Mouse (Mus musculus): ENCODE measurements around the gene Tescl.

Tescl gene

DNA sequence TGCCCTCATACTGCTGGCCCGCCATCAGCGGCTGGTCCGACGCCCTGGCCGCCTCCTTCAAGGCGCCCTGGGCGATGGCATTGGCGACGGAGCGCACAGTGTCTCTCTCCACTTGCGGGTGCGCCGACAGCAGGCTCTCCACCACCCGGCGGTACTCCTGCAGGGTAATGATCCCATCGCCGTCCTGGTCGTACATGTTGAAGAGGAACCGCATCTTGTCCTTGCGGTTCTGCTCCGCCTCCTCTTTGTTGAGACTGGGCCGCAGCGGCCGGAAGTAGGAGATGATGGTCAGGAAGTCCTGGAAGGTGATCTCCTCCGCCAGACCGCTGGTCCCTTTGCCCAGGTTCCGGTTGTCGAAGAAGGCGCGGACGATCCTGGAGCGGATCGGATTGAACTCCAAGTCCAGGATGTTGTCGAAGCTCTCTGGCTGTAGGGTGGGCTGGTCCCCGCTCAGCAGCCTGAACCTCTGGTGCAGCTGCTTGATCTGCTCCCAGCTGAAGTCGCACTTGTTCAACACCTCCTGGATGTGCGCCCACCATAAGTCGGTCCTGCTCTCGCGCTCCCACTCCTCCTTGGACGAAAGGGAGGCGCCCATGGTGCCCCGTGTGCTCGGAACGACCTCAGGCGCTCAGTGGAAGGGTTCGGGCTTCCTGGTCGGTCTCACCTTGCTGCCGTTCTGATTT lies at the start of gene Tescl:
Tescl (minus strand) TSS at position 633 of the 683 bp plus-strand sequence.
- DNase-seq (ENCODE audit: low read depth): no peak

- DNase-seq (ENCODE audit: low read depth): no peak
Measured at GRCm38 (mm10) chr7:24382730-24383372, 49.1 kb upstream of the Tescl start.

GRCm38 (mm10) chr7:24380370-24380769 lies 46.6 kb upstream of the Tescl start:
- no peak for DNase-seq (ENCODE audit: low read depth)

DNA sequence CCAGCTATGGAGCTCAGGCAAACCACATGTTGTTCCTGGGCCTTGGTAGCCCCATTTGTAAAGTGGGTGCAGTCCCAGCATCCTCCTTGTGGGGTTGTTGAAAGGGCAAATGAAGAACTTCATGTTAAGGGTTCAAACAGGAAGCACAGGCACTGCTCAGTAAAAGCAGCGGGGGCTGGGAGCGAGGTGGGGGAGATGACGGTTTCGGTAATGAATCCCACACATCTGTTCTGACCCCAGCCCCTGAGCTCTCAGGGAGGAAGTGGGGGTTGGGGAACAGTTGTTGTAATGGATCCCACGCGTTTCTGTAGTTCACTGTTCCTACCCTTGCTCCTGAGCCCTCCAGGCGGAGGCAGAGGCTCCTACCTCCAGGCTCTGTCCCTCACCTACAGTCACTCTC lies 46.2 kb upstream of the Tescl start:
- DNase-seq (ENCODE audit: low read depth): no peak

GRCm38 (mm10) chr7:24378049-24378701 lies 44.4 kb upstream of the Tescl start:
- no peak for DNase-seq (ENCODE audit: low read depth)

- peak; percentile 93 for DNase-seq (ENCODE audit: low read depth)
Measured at GRCm38 (mm10) chr7:24377091-24377865, 43.5 kb upstream of the Tescl start.

DNA sequence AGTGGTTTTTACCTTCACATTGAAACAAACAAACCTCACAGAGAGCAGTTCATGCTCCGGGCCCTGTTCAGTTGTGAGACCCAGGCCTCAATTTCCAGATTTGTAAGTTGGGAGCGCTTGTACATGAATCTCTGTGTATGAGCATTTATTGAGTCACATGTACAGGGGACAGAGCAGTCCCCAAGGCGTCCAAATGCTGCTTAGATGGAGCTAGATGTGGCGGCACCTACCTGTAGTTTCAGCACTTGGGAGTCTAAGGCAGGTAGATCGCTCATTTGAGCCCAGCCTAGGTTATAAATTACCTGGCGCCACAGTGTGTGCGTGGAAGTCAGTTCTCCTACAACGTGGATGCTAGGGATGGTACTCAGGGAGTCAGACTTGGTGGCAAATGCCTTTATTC lies 42.7 kb upstream of the Tescl start:
- no peak for DNase-seq (ENCODE audit: low read depth)

- no peak for DNase-seq (ENCODE audit: low read depth)
Measured at GRCm38 (mm10) chr7:24373538-24374379, 40.0 kb upstream of the Tescl start.

DNA sequence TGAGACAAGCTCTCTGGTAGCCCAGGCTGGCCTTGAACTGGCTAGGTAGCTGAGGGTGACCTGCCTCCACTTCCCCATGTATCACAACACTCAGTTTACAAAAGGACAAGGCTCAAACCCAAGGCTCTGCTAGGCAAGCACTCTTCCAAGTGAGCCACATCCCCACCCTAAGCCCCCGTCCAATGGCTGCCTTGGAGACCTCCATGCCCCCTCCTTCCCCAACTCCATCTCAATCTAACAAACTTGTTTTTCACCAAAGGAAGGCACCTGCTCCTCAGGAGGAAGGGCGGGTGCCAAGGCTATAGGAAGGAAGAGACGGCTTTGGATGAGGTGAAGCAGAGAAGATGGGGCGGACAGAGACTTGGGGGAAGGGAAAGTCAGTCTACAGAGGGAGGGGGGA lies 39.0 kb upstream of the Tescl start:
- DNase-seq (ENCODE audit: low read depth): no peak

DNA sequence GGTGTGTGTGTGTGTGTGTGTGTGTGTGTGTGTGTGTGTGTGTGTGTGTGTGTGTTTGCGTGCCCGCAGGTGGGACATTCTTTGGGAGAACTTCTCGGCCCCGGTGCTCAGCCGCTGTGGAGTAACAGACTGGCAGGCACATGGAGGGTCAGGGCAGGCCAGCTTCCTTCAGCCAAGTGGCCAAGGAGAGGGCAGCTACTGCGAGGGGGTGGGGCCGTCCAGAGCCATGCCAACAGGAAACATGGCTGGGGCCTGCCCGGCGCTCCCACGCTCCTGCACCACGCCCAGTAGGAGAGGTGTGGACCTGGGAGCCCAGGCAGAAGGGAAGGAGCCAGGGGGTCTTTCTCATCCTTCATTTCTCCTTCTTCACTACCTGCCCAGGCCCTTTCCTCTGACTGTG lies 38.6 kb upstream of the Tescl start:
- DNase-seq (ENCODE audit: low read depth): no peak

DNA sequence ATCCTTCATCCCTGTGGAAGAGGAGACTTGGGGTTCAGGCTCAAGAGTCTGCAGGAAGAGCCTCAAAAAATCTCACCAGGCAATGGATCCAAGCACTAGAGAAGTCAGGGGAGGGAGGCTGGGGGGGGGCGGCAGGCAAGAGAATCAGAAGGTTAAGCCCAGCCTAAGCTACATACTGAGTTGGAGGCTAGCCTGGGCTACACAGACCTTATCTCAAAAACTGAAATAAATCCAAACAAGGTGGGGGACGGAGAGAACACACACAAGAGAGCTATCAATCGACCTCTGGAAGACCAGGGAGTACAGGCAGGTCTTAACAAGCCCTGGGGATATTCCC lies 38.0 kb upstream of the Tescl start:
- no peak for DNase-seq (ENCODE audit: low read depth)

DNA sequence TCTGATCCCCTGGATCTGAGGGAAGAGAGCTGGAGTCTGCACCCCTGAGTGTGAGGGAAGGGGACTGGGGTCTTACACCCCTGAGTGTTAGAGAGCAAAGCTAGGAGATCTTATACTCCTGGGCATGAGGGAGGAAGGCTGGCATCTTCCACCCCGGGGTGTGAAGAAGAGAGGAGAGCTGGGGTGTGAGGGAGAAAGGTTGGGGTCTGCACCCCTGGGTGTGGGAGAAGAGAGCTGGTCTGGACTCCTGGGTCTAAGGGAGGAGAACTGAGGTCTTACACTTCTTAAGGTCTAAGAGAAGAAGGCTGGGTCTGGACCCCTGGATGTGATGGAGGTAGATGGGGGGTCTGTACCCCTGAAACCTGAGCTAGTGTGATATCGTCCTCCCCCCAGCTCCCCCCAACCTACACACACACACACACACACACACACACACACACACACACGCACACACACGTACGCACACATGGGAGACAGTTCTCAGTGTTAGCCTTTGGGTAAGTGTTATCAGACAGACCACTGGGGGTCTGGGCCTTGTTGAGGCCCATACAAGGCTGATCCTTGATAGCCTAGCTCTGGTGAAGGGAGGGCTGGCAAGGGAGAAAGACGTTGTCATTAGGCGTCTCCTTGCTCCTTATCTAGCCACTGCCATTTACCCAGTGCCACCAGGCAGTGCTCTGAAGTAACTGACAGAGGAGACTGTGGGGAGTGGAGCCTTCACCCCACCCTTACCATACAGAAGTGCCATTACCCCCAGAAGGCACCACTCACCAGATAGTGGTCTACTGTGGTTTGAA lies 37.5 kb upstream of the Tescl start:
- DNase-seq (ENCODE audit: low read depth): peak; percentile 74

DNA sequence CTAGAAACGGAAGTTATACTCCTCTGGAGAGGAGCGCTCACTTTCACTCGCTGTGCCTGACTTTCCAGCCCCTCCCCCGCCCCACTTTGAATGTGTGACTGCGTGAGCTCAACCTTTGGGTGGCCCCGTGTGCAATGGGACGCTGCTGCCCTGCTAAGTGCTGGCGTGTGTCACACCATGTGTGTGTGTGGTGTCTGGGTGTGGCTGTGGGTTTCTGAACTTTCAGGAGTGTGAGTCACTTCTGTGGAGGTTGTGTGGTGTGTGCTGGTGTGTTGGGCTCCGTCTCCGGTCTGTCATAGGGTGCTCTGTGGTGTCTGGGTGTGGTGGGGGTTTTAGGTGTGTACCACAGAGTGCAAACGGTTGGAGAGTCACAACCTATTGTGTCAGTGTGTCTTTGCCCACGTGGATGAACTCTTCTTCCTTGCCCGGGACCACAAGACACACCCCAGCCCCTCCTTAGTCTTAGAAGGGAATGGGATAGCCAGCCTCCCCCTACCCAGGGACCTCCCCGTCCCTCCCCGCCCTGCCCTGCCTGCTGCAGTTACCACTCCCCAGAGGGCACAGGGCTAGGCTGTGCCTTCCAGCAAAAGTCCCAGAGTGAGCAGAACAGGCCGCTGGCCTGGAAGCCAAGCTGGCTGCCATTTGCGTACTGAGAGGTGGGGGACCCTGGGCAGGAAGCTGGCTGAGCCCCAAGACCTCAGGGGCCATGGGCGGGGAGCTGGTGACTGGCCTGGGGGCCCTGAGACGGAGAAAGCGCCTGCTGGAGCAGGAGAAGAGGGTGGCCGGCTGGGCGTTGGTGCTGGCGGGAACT lies 36.2 kb upstream of the Tescl start, which contains the start of gene Kcnn4:
Kcnn4 (plus strand) TSS at position 533 of the 811 bp plus-strand sequence.
- DNase-seq (ENCODE audit: low read depth): no peak

- DNase-seq (ENCODE audit: low read depth): no peak
Measured at GRCm38 (mm10) chr7:24368946-24369345, 35.2 kb upstream of the Tescl start.

DNA sequence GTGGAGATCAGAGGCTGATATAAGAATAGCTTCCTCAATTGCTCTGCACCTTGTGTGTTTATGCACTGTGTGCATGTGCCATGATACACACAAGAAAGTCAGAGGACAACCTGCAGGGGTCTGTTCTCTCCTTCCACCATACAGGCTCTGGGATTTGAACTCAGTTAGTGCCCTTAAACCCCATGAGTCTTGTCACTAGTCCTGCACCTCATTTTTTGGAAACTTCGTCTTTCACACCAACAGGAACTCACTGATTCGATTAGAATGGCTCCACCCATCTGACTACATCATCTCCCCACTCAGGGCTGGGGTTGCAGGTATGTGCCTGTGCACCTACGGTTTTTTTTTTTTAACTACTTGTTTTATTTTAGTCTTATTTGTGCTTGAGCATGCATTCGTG lies 34.5 kb upstream of the Tescl start:
- DNase-seq (ENCODE audit: low read depth): no peak

DNA sequence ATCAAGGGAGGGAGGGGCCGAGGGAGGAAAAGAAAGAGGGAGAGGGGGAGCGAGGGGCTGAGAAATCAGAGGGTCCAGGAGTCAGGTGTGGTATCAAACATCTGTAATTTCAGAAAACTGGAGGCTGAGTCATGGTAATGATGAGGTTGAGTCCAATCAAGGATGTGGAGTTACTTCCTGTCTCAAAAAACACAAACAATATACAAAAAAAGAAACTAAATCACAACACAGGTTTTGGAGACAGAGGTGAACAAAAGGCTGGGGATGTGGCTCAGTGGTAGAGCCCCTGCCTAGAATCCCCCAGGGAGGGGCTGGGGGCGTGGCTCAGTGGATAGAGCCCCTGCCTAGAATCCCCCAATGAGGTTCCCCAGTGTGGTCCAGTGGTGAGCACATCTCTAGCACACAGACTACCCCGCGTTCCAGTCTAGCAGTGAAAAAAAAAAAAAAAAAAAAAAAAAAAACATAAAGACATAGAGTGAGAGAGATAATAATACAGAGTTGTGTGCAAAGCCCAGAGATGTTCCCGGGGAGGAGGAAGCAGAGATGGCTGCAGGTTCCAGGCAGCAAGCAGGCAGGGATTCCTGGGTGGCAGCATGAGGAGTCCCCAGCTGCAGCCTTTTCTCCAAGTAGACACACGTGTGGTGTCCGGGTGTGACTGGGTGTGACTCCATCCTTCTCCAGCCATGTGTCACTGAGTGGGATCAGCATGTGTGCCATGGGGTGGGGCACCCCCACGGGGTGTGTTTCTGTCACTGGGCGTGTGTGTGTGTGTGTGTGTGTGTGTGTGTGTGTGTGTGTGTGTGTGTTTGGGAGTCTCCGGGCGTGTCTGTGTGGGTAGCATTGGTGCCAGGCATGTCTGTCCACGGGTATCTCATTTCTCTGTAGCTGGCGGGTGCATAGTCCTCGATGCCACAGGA lies 33.2 kb upstream of the Tescl start:
- no peak for DNase-seq (ENCODE audit: low read depth)

- DNase-seq (ENCODE audit: low read depth): no peak
Measured at GRCm38 (mm10) chr7:24365258-24366014, 31.7 kb upstream of the Tescl start.

GRCm38 (mm10) chr7:24364827-24365226 lies 31.1 kb upstream of the Tescl start:
- peak; percentile 95 for DNase-seq (ENCODE audit: low read depth)
